Mouse (Mus musculus) frontal cortex, postnatal 10 days (tissue): ENCODE measurements around the gene Epm2aip1.

Experiments
- DNase-seq, 2 experiments: peaks; one replicate each; pipeline ENCODE4 v3.0.0; 2022; ENCODE audit warnings: low spot score in 2 of 2, mixed read lengths in 1 of 2

Gene Epm2aip1

DNA sequence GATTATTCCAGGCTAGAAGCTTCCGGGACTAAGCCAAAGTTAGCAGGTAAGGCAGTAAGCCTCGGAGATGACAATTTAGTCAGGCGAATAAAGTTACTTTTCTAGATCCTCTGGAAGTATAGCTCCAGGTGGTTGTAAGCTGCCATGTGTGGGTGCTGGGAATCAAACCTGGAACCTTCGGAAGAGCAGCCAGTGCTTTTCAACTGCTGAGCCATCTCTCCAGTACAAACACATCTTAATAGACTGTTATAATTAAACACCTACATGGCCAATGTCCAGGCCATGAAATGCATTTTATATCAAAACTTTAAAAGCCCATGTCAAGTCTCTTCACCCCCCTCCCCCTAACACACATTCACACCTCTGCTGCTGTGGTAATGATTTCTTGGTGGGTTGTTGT lies 16.2 kb downstream of the Epm2aip1 start:
- no peak for DNase-seq

DNA sequence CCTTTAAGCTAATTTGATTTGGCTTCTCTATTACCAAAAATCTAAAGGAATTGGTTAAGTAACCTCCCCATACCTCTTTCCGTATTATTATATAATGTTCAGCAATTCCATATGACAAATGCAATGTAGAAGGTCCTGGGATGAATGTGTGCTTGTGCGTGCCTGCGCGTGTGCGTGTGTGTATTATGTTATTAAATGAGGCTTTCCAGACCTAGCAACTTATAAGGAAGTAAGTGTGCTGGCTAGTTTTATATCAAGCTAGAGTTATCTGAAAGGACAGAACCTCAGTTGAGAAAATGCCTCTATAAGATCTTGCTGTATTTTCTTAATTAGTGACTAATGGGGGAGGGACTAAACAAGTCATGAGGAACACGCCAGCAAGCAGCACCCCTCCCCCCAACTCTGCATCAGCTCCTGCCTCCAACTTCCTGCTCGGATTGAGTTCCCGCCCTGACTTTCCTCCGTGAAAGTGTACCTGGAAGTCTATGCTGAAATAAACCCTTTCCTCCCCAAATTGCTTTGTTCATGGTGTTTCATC lies 17.6 kb downstream of the Epm2aip1 start:
- DNase-seq = no peak

DNA sequence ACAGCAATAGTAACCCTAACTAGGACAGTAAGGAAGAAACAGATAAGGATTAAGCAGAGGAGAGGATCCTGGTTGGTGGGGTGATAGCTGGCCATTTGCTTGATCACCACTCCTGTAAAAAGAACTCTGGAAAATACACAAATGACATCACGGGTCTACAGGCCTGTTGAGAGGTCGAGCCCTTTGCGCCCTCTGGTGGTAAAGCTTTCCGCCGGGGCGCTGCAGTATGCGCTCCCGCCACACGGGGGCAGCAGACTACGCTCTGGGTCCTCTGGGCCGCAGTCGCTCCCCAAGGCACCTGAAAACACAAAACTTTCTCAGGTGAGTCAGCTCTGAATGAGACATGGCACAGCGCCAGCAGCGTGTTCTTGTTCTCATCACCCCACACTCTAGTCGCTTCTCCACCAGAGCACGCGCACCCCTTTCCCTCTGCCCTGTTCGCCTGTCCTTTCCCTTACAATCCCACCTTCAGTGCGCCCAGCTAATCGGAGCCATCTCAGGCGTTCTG lies 18.2 kb downstream of the Epm2aip1 start:
- peak; percentile 58 to 86 for DNase-seq

DNA sequence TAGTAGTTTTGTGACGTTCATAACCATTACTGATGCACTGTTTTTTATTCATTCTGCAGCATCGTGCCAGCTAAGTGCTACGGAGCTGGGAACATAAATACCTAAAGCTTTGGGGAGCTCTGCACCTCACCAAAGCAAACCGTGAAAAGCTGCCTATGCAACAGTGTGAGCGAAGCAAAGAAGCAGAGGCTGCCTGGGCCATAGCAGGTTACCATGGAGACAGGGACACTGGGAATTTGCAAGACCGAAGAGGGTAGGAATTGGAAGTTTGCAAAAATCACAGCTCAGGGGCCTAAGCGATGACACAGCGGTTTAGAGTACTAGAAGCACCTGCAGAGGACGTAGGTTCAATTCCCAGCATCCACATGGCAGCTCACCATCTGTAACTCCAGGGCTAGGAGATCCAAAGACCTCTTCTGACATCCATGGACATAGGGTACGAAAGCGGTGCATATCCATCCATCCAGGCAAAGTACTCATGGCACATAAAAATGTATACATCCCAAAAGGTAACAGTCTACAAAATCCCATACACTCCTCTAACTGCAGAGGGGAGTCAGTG lies 18.9 kb downstream of the Epm2aip1 start:
- no peak for DNase-seq

DNA sequence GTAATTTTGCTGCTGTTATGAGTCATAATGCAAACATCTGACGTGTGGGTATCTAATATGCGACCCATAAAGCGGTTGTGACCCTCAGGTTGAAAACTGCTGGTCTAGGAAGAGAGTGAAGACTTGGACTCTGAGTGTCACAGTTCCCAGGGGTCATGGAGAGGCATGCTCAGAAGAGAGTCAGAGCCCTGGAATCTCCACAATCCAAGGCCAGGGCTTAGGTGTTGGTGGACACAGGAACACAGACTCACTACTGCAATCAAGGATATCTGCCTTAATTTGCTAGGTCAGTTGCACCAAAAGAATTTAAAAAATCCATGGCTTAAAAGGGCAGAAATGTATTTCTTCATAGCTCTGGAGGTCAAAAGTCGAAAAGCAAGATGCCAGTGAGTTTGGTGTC lies 21.5 kb downstream of the Epm2aip1 start:
- DNase-seq = no peak

DNA sequence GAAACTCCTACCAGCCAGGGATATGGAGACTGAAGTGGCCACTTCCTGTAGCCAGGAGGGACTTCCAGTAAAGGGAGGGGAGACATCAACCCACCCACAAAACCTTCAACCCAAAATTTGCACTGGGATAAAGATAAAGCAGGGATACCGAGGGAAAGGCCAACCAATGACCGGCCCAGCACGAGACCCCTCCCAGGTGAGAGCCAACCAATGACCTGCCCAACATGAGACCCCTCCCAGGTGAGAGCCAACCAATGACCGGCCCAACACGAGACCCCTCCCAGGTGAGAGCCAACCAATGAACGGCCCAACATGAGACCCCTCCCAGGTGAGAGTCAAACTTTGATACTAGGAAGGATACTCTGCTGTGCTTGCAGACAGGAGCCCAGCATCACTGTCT lies 23.2 kb downstream of the Epm2aip1 start:
- DNase-seq = no peak

DNA sequence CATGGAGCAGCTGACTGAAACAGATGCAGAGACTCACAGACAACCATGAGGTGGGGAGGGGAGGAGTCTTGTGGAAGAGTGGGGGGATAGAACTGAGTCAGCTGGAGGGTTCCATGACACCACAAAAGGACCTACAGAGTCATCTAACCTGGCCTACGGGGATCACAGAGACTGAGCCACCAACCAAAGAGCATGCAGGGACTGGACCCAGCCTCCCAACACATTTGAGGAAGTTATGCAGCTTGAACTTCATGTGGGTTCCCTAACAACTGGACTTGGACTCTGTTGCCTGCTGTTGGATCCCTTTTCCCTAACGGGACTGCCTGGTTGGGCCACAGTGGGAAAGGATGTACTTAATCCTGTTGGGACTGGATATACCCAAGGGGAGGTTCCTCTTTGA lies 23.6 kb downstream of the Epm2aip1 start:
- no peak for DNase-seq

DNA sequence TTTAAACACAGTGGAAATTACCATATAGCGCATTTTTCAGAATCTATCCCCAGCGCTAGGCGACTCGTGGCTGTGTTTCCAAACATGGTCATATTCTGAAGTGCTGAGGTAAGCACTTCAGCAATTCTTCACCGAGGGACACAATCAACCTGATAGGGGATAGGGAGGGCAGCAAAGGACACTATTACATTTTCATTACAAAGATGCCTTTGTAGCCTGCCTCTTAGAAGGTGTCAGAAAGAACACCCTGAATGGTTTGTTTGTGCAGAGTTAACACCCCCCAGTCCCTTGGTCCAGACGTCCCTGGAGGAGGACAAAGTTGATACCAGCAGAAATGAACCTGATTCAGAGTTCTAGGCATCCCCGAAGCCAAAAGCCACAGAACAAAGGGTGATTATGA lies 24.7 kb downstream of the Epm2aip1 start:
- no peak for DNase-seq

DNA sequence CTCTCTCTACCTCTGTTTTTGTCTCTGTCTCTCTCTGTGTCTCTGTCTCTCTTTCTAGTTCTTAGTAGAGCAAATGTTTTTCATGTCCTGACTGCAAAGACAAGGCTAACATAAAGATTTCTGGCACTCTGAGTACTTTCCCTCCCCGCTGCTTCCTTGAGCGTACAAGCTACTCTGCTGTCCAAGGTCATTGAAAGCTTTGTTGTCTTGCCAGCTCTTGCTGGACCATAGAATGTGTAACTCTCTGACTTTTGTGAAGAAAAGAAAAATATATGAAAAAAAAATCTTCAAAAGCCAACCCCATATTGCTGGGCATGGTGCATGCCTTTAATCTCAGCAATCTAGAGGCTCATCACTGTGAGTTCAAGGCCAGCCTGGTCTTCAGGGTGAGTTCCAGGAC lies 26.9 kb downstream of the Epm2aip1 start:
- no peak for DNase-seq

DNA sequence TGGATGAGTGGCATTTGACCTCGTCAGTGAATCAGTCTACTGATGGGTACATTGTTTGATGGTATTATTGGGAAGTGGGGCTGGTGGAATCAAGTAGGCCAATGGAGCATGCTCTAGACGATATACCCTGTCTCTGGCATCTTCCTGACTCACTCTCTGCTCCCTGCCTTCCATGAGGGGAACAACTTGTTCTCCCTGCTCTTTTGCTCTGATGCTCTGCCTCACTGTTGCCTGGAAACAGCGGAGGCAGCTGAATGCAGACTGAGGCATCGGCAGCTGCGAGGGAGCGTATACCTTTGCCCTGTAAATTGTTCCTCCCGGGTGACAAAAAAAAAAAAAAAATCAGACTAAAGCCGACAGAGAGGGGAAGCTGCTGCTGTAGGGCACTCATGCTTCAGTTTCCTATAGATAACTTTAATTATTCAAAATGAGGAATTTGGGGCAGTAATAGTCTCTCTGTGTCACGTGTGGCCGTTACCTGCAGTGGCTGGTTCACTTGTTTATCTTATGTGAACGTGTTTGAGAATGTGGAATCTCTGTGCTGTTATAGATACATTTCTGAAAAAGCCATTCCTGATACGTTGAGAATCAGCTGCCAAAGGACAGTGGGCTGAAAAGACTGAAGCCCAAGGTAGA lies 30.6 kb downstream of the Epm2aip1 start:
- DNase-seq = no peak

DNA sequence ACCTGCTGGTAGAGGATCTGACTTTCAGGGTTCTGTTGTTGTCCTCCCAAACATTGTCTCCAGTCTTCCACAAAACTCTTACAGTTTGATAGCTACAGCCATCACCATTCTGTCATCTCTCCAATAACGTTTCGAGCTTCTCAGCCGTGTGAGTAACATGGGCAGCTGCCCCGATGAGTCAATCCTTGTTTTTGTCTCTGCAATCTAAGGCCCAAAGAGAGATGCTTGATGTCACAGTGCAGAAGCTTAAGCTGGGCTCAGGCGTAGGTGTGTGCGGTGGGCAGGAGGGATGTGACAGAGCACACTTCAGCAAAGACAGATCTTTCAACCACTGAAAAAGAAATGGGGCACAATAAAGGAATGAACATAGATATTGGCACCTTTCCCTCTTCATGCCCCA lies 32.3 kb downstream of the Epm2aip1 start:
- no peak for DNase-seq

DNA sequence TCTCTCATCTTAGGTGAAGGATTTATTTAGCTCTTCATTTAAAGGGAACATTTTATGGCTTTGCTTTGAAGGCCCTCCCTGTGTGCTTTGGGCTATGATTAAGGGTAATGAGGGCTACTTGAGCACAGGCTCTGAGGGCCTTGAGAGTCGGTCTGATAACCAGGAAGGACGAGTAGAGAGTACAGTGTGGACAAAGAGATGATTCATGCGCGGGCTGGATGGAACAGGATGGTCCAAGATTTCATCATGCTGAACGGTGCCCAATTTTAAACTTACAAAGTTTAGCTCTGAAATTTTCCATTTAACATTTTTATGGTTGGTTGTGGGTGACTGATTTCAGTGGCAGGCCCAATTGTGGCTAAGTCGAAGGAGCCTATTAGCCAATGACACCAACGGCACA lies 34.4 kb downstream of the Epm2aip1 start:
- DNase-seq = no peak

DNA sequence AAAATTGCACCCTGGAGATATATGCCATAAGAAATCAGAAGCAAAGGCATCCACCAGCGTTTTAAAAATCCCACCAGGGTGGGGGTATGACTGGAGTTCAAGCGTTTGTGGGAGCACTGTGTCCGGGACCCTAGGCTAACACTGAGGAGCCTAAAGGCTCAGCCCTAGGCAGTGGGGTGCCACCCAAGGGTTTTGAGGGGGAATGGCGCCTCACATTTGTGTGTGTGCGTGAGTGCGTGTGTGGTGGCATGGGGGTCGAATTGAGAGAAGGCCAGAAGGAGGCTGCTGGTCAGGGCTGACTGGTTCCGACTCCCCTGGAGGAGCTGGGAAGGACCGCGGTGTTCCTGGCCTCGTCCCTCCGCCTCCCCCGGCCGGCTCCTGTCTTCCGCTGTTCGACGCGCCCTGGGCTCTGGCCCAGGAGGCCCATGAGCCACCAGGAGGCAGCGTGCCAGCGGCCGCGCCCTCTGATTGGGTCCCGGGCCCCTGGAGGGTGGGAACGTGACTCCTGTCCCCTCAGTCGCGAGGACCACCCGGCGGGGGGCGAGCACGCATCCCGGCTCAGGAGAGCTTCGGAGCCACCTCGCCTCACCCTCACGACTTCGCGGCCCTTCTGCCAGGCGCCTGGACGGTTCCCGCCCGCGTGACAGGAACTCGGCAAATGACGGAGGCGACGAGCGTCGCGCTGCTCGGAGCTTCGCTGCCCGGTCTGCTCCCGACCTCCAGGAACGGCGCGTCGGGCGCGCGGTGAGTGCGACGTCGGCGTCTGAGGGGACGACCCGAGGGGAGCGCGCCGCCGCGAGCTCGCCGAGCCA lies 39.5 kb downstream of the Epm2aip1 start, which contains the start of gene Trank1:
TSS of gene Trank1 (plus strand) at position 709 of the 812 bp plus-strand sequence.
- peak; percentile 27 to 55 for DNase-seq

DNA sequence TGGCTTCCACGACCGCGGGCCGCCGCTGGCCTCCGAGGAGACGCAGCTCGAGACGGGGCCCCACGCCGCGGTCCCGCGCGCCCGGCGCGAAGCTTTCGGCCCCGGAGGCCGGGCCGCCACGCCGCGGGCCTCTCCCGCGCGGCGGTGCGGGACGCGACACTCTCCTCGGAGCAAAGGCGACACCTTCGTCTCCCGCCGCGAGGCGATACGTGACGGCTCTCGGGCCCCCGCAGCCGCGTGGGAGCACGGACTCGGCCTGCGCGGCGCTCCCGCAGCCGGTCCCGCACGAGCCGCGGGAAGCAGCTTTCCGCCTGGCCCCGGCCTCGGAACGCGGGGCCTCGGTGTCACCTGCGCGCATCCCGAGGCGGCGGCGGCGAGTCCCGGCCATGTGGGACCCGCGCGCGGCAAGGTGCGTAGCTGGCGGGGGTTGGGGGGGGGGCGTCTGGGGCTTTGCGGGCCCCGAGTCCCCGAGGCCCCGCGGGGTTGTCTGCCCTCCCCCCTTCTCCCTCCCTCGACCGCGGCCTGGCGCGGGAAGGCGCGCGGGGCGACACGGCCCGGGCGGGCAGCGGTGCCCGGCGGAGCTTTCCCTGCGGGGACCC lies 40.2 kb downstream of the Epm2aip1 start:
- DNase-seq = no peak

DNA sequence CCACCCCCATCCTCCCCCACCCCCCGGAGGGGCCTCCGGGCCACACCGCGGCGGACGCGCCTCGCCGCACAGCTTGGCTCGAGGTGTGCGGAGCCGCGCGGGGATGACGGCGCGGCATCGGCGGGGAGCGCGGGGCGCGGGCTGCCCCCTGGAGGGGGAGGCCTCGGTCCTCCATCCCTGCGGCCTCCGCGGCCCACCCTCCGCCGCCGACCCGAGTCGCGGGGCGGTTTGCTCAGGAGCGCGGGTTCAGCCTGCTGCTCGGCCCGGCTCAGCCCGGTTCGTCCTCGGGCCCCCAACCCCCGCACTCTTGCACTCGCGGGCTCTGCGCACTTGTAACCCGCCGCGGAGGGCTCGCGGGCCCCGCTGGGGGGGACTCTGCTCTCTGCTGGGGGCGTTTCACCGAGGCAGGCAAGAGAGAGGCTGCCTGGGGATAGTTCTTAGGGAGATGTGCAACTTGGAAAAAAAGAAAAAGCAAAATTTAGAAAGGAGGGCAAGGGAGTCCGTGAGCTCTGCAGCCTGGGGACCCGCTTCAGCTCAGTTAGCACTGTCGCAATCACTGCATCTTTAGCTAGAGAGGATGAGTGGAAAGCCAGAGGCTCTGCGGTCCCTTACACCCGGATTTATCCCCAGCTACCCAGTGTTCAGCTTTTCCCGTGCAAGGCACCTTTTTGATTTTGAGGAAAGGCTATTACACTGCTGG lies 40.9 kb downstream of the Epm2aip1 start:
- DNase-seq = peak in 1 of 2 experiments; percentile 29

DNA sequence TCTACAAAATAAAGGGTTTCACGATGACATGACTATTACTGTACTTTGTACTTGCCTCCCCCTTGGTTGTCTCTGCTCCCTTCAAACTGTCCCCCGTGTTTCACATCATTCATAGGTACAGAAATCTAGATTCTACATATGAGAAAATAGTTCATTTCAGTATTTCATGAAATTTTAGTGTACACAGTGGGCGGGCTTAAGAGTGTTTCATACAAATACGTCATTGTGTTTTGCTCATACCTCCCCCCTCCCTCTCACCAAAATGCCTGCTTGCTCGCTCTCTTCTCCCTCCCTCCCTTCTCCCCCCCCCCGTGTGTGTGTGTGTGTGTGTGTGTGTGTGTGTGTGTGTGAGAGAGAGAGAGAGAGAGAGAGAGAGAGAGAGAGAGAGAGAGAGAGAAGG lies 41.6 kb downstream of the Epm2aip1 start:
- no peak for DNase-seq

DNA sequence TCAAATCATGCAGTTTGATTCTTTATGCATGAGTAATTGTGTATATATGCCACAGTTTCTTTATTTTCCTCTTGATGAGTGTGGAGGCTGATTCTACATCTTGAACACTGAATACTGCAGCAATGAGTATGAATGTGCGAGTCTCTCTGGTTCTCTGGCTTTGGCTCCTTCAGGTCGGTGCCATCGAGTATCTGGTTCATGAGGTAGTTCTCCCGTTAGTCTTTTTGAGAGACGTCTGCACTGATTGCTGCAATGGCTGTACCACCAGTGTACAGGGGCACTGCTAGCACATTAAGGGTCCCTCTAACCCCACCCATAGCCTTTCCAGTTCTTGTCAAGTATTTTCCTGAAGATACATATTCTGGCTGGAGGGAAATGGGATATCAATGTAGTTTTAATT lies 42.1 kb downstream of the Epm2aip1 start:
- no peak for DNase-seq

DNA sequence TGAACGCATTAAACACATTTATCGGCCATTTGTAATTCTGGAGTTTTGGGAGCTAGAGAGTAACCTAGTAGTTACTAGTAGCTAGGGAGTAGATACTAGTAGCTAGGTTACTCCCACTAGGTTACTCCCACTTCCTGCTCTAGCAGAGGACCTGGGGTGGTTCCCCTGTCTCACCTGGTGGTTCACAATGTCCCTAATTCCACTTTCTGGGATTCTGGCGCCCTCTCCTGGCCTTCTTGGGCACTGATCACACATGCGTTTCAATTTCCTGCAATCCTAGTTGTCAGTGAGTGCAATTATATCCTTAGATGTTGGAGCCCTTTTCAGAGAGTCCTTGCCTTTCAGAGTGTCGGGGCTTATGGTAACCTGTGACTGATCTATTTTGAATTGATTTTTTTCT lies 42.5 kb downstream of the Epm2aip1 start:
- peak; percentile 38 to 59 for DNase-seq

DNA sequence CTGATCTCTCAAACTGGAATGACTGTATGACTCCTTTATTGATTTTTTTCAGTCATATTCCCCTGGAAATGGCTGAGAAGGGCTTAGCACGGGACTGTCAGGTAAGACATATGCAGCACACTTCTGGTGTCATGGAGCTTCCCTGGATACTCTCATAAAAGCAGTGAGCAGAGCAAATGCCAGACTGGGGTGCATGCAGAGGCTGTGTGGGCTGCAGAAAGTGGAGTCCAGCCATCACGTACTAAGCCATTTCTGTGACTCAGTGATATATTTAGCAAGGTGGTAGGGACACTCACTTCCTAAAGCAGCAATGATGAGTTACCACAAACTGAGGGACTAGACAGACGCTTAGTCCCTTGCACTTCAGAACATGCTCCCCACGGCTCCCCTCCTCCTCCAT lies 49.2 kb downstream of the Epm2aip1 start:
- no peak for DNase-seq

DNA sequence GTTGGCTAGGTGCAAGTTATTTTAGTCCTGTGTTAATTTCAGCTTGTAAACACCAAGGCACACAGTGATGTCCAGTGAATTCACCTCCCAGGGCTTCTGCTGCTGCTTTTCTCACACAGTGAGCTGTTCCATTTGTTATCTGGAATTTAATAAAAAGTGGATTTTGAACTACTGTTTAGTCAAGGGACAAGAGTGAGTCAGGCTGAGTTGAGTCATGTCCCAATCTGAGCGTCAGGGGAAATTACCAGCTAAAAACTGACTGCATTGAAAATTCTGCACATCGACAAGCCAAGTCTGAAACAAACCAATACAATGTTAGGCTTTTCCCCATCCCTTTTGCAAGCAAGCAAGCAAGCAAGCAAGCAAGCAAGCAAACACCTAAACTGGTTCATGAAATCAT lies 53.2 kb downstream of the Epm2aip1 start:
- DNase-seq = no peak
